Mouse (Mus musculus) liver, adult 2 months (tissue): ENCODE measurements around the gene Abhd14a. TPM values are rescaled to one million over a fixed set of nuclear protein-coding genes. Genes with fewer than 3 reads are reported as not detected.

Source experiments
- DNase-seq: peaks from one replicate; pipeline ENCODE4 v3.0.0-alpha.2; 2011; ENCODE audit warnings: low read depth, low spot score; ENCODE audit errors: extremely low read depth
- H3K27ac ChIP-seq: fragments of 200-500 bp; replicated peaks from 2 replicates; pipeline ENCODE4 v1.5.1; 2012; ENCODE audit warnings: low read depth, mild to moderate bottlenecking, control low read depth, inconsistent platforms, low read length; ENCODE audit not compliant: insufficient read depth
- H3K27me3 ChIP-seq: fragments of 200-500 bp; 2 replicates; pipeline ENCODE4 v1.6.1; 2012; ENCODE audit warnings: mild to moderate bottlenecking, moderate library complexity, low read length, inconsistent platforms; ENCODE audit not compliant: control insufficient read depth, insufficient read depth
- H3K36me3 ChIP-seq: fragments of 200-500 bp; 2 replicates; pipeline ENCODE4 v1.6.1; 2012; ENCODE audit warnings: low read length, inconsistent platforms; ENCODE audit not compliant: control insufficient read depth, insufficient read depth
- H3K4me1 ChIP-seq: fragments of 200-500 bp; 2 replicates; pipeline ENCODE4 v1.6.1; 2011; ENCODE audit warnings: low read length; ENCODE audit not compliant: control insufficient read depth, insufficient read depth
- H3K4me3 ChIP-seq: fragments of 200-500 bp; 2 replicates; pipeline ENCODE4 v1.5.1; 2011; ENCODE audit warnings: low read depth, mild to moderate bottlenecking, control low read depth, low read length, moderate library complexity; ENCODE audit not compliant: insufficient read depth
- H3K79me2 ChIP-seq: fragments of 200-500 bp; 2 replicates; pipeline ENCODE4 v1.6.1; 2012; ENCODE audit warnings: inconsistent platforms, mild to moderate bottlenecking, low read length, moderate library complexity; ENCODE audit not compliant: control insufficient read depth, insufficient read depth
- H3K9ac ChIP-seq: fragments of 200-500 bp; 2 replicates; pipeline ENCODE4 v1.6.1; 2012; ENCODE audit warnings: low read depth, mild to moderate bottlenecking, control low read depth, inconsistent platforms, low read length
- CTCF ChIP-seq: fragments of 200-500 bp; IDR thresholded peaks from 2 replicates; pipeline ENCODE4 v1.5.1; 2011; ENCODE audit warnings: low read depth, low read length, control low read depth
- POLR2A ChIP-seq: fragments of 200-500 bp; IDR thresholded peaks from 2 replicates; pipeline ENCODE4 v1.6.1; 2011; ENCODE audit warnings: low read length, control low read depth; ENCODE audit not compliant: insufficient read depth; ENCODE audit errors: extremely low read depth
- WGBS: fragments of 180-500 bp; shearing (Covaris S2); methylation state at CpG from one replicate; pipeline ENCODE4 v1.1.7; 2018; 5-methylcytosine and 5-hydroxymethylcytosine counted together
- polyA plus RNA-seq: library from polyadenylated mRNA; depleted of rRNA; stranded (reverse); fragments of >200 nt; gene quantifications from 2 replicates; pipeline ENCODE4 v1.2.3, GENCODE M21; 2012
- total RNA-seq: library from RNA; depleted of rRNA; stranded (reverse); fragments of >200 nt; gene quantifications from 2 replicates; pipeline ENCODE4 v1.2.3, GENCODE M21; 2014

Abhd14a gene
- total and polyA plus RNA-seq, 2 experiments = 8.2 to 22.7 TPM

- no peak overlapping the region for H3K27ac ChIP-seq
- TF ChIP-seq POLR2A (no peak), CTCF (no peak)
- no peaks in the 10 kb centered on the region for H3K27me3 ChIP-seq
- H3K36me3 ChIP-seq = no peaks in the 10 kb centered on the region; the same call in 1 of the 2 replicates
- H3K4me3 ChIP-seq = no peak overlapping the region
- no peaks in the 10 kb centered on the region for H3K79me2 ChIP-seq
- H3K4me1 ChIP-seq = no peaks in the 10 kb centered on the region
- 88% methylated on average over 15 of the region's 15 CpGs for WGBS
- DNase-seq = no peak
- H3K9ac ChIP-seq = no peak overlapping the region
Observed at GRCm38 (mm10) chr9:106459946-106460345, 12.5 kb upstream of the Abhd14a start.

- 90% methylated on average over 5 of the region's 5 CpGs for WGBS
- DNase-seq = no peak
- no peak overlapping the region for H3K9ac ChIP-seq
- no peaks in the 10 kb centered on the region for H3K27me3 ChIP-seq
- no peak overlapping the region for H3K4me3 ChIP-seq
- no peak overlapping the region for H3K27ac ChIP-seq
- H3K79me2 ChIP-seq = no peaks in the 10 kb centered on the region
- TF ChIP-seq CTCF (no peak), POLR2A (no peak)
- no peaks in the 10 kb centered on the region; the same call in 1 of the 2 replicates for H3K36me3 ChIP-seq
- 0 out of 2 replicates have a peak, but pooled peaks cover 2% of the 10 kb centered on the region for H3K4me1 ChIP-seq
Observed at GRCm38 (mm10) chr9:106457920-106458319, 10.4 kb upstream of the Abhd14a start.

- Histone ChIP-seq H3K4me1 (peaks cover 8% of the 10 kb centered on the region; the same call in 1 of the 2 replicates), H3K9ac (no peak overlapping the region), H3K4me3 (no peak overlapping the region), H3K79me2 (no peaks in the 10 kb centered on the region), H3K27me3 (no peaks in the 10 kb centered on the region), H3K36me3 (peaks cover 2% of the 10 kb centered on the region; the same call in 1 of the 2 replicates), H3K27ac (no peak overlapping the region)
- DNase-seq = no peak
- no peak for TF ChIP-seq CTCF
- TF ChIP-seq POLR2A = no peak
- WGBS = 87% methylated on average over 9 of the region's 9 CpGs
Observed at GRCm38 (mm10) chr9:106457163-106457559, 9.7 kb upstream of the Abhd14a start.

GRCm38 (mm10) chr9:106456325-106457162, 9.1 kb upstream of the Abhd14a start:
- no peaks in the 10 kb centered on the region for H3K79me2 ChIP-seq
- H3K36me3 ChIP-seq = peaks cover 5% of the 10 kb centered on the region; the same call in 1 of the 2 replicates
- H3K27me3 ChIP-seq = no peaks in the 10 kb centered on the region
- TF ChIP-seq CTCF (no peak), POLR2A (no peak)
- peaks cover 12% of the 10 kb centered on the region for H3K4me1 ChIP-seq
- H3K27ac ChIP-seq = no peak overlapping the region
- no peak overlapping the region for H3K4me3 ChIP-seq
- DNase-seq = no peak
- H3K9ac ChIP-seq = no peak overlapping the region
- WGBS = 84% methylated on average over 15 of the region's 15 CpGs

- Histone ChIP-seq H3K27ac (no peak overlapping the region), H3K27me3 (no peaks in the 10 kb centered on the region), H3K79me2 (peaks cover 8% of the 10 kb centered on the region; the same call in 1 of the 2 replicates), H3K4me3 (no peak overlapping the region), H3K36me3 (peaks cover 7% of the 10 kb centered on the region; the same call in 1 of the 2 replicates), H3K4me1 (peaks cover 21% of the 10 kb centered on the region), H3K9ac (no peak overlapping the region)
- TF ChIP-seq CTCF = no peak
- no peak for TF ChIP-seq POLR2A
- DNase-seq = no peak
- 86% methylated on average over 17 of the region's 17 CpGs for WGBS
Observed at GRCm38 (mm10) chr9:106454888-106455681, 7.6 kb upstream of the Abhd14a start.
